Comparison of ENCODE assay signal across 29 mouse cellular contexts in genomic region chr7:35657829-35658228, GRCm38 (mm10).
"Had no signal": no experiment of that assay in that cellular context is flagged by ENCODE, and none has a peak within 500 bp of the region (broad histone marks: within the 10 kb centered on the region; RNA-seq: fewer than 3 reads in every experiment).

No protein-coding gene starts in this region.

- DNase-seq: left cerebral cortex, postnatal 4 days; liver; liver, embryonic 13.5 days; liver, postnatal 0 days; lung, adult 18-20 months; lung, adult 2 months; lung, embryonic 14.5 days; lung, postnatal 10 days; lung, postnatal 14 days; lung, postnatal 36 days; lung, postnatal 4 days had no signal

- ATAC-seq: liver, embryonic 12.5 days; liver, postnatal 0 days; midbrain, embryonic 13.5 days; midbrain, embryonic 15.5 days; midbrain, embryonic 16.5 days had no signal

- H3K4me1 ChIP-seq: limb, embryonic 10.5 days; limb, embryonic 12.5 days; limb, embryonic 13.5 days; limb, embryonic 15.5 days; liver, embryonic 12.5 days; liver, embryonic 13.5 days; liver, embryonic 15.5 days; lung, embryonic 15.5 days; megakaryocyte, embryonic 14.5 days; midbrain, embryonic 12.5 days; midbrain, embryonic 13.5 days; midbrain, embryonic 15.5 days had no signal

- H3K4me3 ChIP-seq: left cerebral cortex, adult 2 months; limb, embryonic 10.5 days; limb, embryonic 12.5 days; limb, embryonic 13.5 days; limb, embryonic 15.5 days; liver, embryonic 12.5 days; liver, embryonic 13.5 days; liver, embryonic 15.5 days; lung, embryonic 15.5 days; megakaryocyte, embryonic 14.5 days; midbrain, embryonic 12.5 days; midbrain, embryonic 13.5 days; midbrain, embryonic 15.5 days; myocyte had no signal

- H3K36me3 ChIP-seq: limb, embryonic 10.5 days; limb, embryonic 12.5 days; limb, embryonic 13.5 days; limb, embryonic 15.5 days; liver, embryonic 12.5 days; liver, embryonic 13.5 days; liver, embryonic 15.5 days; lung, embryonic 15.5 days; midbrain, embryonic 12.5 days; midbrain, embryonic 13.5 days; midbrain, embryonic 15.5 days had no signal

- H3K4me2 ChIP-seq: limb, embryonic 12.5 days; limb, embryonic 13.5 days; limb, embryonic 15.5 days; liver, embryonic 11.5 days; liver, embryonic 12.5 days; liver, embryonic 13.5 days; liver, embryonic 15.5 days; lung, embryonic 14.5 days; lung, embryonic 15.5 days; midbrain, embryonic 11.5 days; midbrain, embryonic 12.5 days; midbrain, embryonic 13.5 days; midbrain, embryonic 15.5 days had no signal

- H3K9ac ChIP-seq: limb, embryonic 12.5 days; limb, embryonic 13.5 days; limb, embryonic 15.5 days; liver, embryonic 12.5 days; liver, embryonic 13.5 days; liver, embryonic 14.5 days; liver, embryonic 15.5 days; liver, postnatal 0 days; lung, embryonic 14.5 days; lung, embryonic 15.5 days; midbrain, embryonic 12.5 days; midbrain, embryonic 13.5 days; midbrain, embryonic 15.5 days had no signal

- H3K27ac ChIP-seq: left cerebral cortex, adult 2 months; limb, embryonic 10.5 days; limb, embryonic 12.5 days; limb, embryonic 13.5 days; limb, embryonic 15.5 days; liver, embryonic 12.5 days; liver, embryonic 13.5 days; liver, embryonic 14.5 days; liver, embryonic 15.5 days; lung, embryonic 15.5 days; macrophage; midbrain, embryonic 12.5 days; midbrain, embryonic 13.5 days; midbrain, embryonic 15.5 days had no signal

- H3K27me3 ChIP-seq: limb, embryonic 12.5 days; limb, embryonic 13.5 days; limb, embryonic 15.5 days; liver, embryonic 12.5 days; liver, embryonic 13.5 days; liver, embryonic 15.5 days; lung, embryonic 15.5 days; midbrain, embryonic 12.5 days; midbrain, embryonic 13.5 days; midbrain, embryonic 15.5 days had no signal

- H3K9me3 ChIP-seq: limb, embryonic 10.5 days; limb, embryonic 13.5 days; limb, embryonic 15.5 days; liver, embryonic 12.5 days; liver, embryonic 13.5 days; liver, embryonic 15.5 days; lung, embryonic 15.5 days; midbrain, embryonic 12.5 days; midbrain, embryonic 15.5 days had no signal
